Mouse (Mus musculus) bone marrow macrophage, adult 2 months (primary cell): ENCODE measurements around the gene Nptxr.

ENCODE experiments used
- CTCF ChIP-seq: IDR thresholded peaks from 2 replicates; pipeline ENCODE4 v1.5.1; 2012; ENCODE audit warnings: low read depth, mild to moderate bottlenecking, low read length, moderate library complexity
- POLR2A ChIP-seq: IDR thresholded peaks from 2 replicates; pipeline ENCODE4 v1.6.1; 2012; ENCODE audit warnings: mild to moderate bottlenecking, low read depth, low read length, borderline replicate concordance

GRCm38 (mm10) chr15:79790111-79790510, 14.5 kb downstream of the Nptxr start:
- TF ChIP-seq CTCF (no peak), POLR2A (no peak)
